Mouse (Mus musculus): ENCODE data around the gene Npas1. TPM values are rescaled to one million over a fixed set of nuclear protein-coding genes. Genes with fewer than 3 reads are reported as not detected.

Npas1 gene
- 0.33 and 0.47 TPM in 2 replicates for polyA plus RNA-seq (2015; fragmentation: Nextera tagmentation; extraction: Ambion mirVana)

GRCm38 (mm10) chr7:16477628-16478027 lies at the start of gene Npas1:
Gene Npas1, minus strand, starts transcription at chr7:16477728.
- no peak for ATAC-seq (ENCODE audit: insufficient number of reproducible peaks, low FRiP score, low TSS enrichment, low read depth)
- peaks cover 51% of the 10 kb centered on the region for H3K27me3 ChIP-seq
- WGBS, result 83% methylated on average over 8 of the region's 8 CpGs
- no peak within 1 kb of the TSS for H3K27ac ChIP-seq (replicated peaks)
- H3K36me3 ChIP-seq, result no peaks in the 10 kb centered on the region
- H3K4me2 ChIP-seq (replicated peaks), result peak within 1 kb of the TSS; percentile 46
- H3K4me1 ChIP-seq, result peaks cover 21% of the 10 kb centered on the region; the same call in 1 of the 2 replicates
- no peaks in the 10 kb centered on the region for H3K9me3 ChIP-seq (replicated peaks)
- H3K9ac ChIP-seq, result no peak within 1 kb of the TSS
- peak within 1 kb of the TSS; percentile 28 for H3K4me3 ChIP-seq (replicated peaks)

GRCm38 (mm10) chr7:16525995-16526394 lies 48.5 kb upstream of the Npas1 start:
- H3K27me3 ChIP-seq, result no peaks in the 10 kb centered on the region
- H3K9ac ChIP-seq, result no peak overlapping the region
- no peak for ATAC-seq (ENCODE audit: insufficient number of reproducible peaks, low FRiP score, low TSS enrichment, low read depth)
- no peak overlapping the region for H3K4me3 ChIP-seq (replicated peaks)
- H3K4me1 ChIP-seq, result peaks cover 4% of the 10 kb centered on the region; the same call in 1 of the 2 replicates
- no peaks in the 10 kb centered on the region for H3K9me3 ChIP-seq (replicated peaks)
- no peak overlapping the region for H3K27ac ChIP-seq (replicated peaks)
- no peak overlapping the region for H3K4me2 ChIP-seq (replicated peaks)
- peaks cover 3% of the 10 kb centered on the region; the same call in 1 of the 2 replicates for H3K36me3 ChIP-seq
- WGBS, result 91% methylated on average over 2 of the region's 2 CpGs

- no peak overlapping the region for H3K9ac ChIP-seq
- H3K27ac ChIP-seq (replicated peaks), result no peak overlapping the region
- ATAC-seq (ENCODE audit: insufficient number of reproducible peaks, low FRiP score, low TSS enrichment, low read depth), result no peak
- no peak overlapping the region for H3K4me3 ChIP-seq (replicated peaks)
- no peaks in the 10 kb centered on the region for H3K9me3 ChIP-seq (replicated peaks)
- H3K4me2 ChIP-seq (replicated peaks), result no peak overlapping the region
- H3K36me3 ChIP-seq, result peaks cover 3% of the 10 kb centered on the region; the same call in 1 of the 2 replicates
- H3K27me3 ChIP-seq, result no peaks in the 10 kb centered on the region
- 64% methylated on average over 3 of the region's 3 CpGs for WGBS
- H3K4me1 ChIP-seq, result peaks cover 4% of the 10 kb centered on the region; the same call in 1 of the 2 replicates
Measured at GRCm38 (mm10) chr7:16525448-16525847, 47.9 kb upstream of the Npas1 start.

GRCm38 (mm10) chr7:16524308-16524707 lies 46.8 kb upstream of the Npas1 start:
- Histone ChIP-seq H3K27me3 (no peaks in the 10 kb centered on the region), H3K9ac (no peak overlapping the region), H3K9me3 (replicated peaks) (no peaks in the 10 kb centered on the region), H3K36me3 (peaks cover 3% of the 10 kb centered on the region; the same call in 1 of the 2 replicates), H3K4me1 (peaks cover 4% of the 10 kb centered on the region; the same call in 1 of the 2 replicates), H3K27ac (replicated peaks) (no peak overlapping the region; the same call in 1 of the 2 replicates), H3K4me2 (replicated peaks) (no peak overlapping the region), H3K4me3 (replicated peaks) (no peak overlapping the region)
- ATAC-seq (ENCODE audit: insufficient number of reproducible peaks, low FRiP score, low TSS enrichment, low read depth), result no peak
- WGBS, result 34% methylated on average over 2 of the region's 2 CpGs

GRCm38 (mm10) chr7:16519310-16519709 lies 41.8 kb upstream of the Npas1 start:
- Histone ChIP-seq H3K27me3 (no peaks in the 10 kb centered on the region), H3K4me2 (replicated peaks) (no peak overlapping the region), H3K36me3 (peaks cover 8% of the 10 kb centered on the region), H3K9me3 (replicated peaks) (no peaks in the 10 kb centered on the region), H3K4me3 (replicated peaks) (no peak overlapping the region), H3K27ac (replicated peaks) (no peak overlapping the region), H3K9ac (no peak overlapping the region), H3K4me1 (peaks cover 2% of the 10 kb centered on the region; the same call in 1 of the 2 replicates)
- 91% methylated on average over 2 of the region's 2 CpGs for WGBS
- ATAC-seq (ENCODE audit: insufficient number of reproducible peaks, low FRiP score, low TSS enrichment, low read depth), result no peak

- no peak for ATAC-seq (ENCODE audit: insufficient number of reproducible peaks, low FRiP score, low TSS enrichment, low read depth)
- 87% methylated on average over 5 of the region's 5 CpGs for WGBS
Measured at GRCm38 (mm10) chr7:16517198-16517597, 39.7 kb upstream of the Npas1 start.

GRCm38 (mm10) chr7:16507284-16507683 lies 29.8 kb upstream of the Npas1 start:
- no peak for ATAC-seq (ENCODE audit: insufficient number of reproducible peaks, low FRiP score, low TSS enrichment, low read depth)
- 17% methylated on average over 3 of the region's 3 CpGs for WGBS

More at GRCm38 (mm10) chr7:16517198-16517597, 39.7 kb upstream of the Npas1 start:
- H3K9ac ChIP-seq, result no peak overlapping the region
- H3K4me1 ChIP-seq, result no peaks in the 10 kb centered on the region
- H3K9me3 ChIP-seq (replicated peaks), result no peaks in the 10 kb centered on the region
- peaks cover 10% of the 10 kb centered on the region for H3K36me3 ChIP-seq
- no peaks in the 10 kb centered on the region for H3K27me3 ChIP-seq
- H3K4me2 ChIP-seq (replicated peaks), result no peak overlapping the region
- no peak overlapping the region for H3K27ac ChIP-seq (replicated peaks)
- H3K4me3 ChIP-seq (replicated peaks), result no peak overlapping the region

GRCm38 (mm10) chr7:16505226-16505593 lies 27.7 kb upstream of the Npas1 start:
- H3K36me3 ChIP-seq, result peaks cover 65% of the 10 kb centered on the region
- no peak overlapping the region for H3K9ac ChIP-seq
- H3K27ac ChIP-seq (replicated peaks), result no peak overlapping the region
- H3K9me3 ChIP-seq (replicated peaks), result no peaks in the 10 kb centered on the region
- no peak for ATAC-seq (ENCODE audit: insufficient number of reproducible peaks, low FRiP score, low TSS enrichment, low read depth)
- no peaks in the 10 kb centered on the region for H3K27me3 ChIP-seq
- H3K4me2 ChIP-seq (replicated peaks), result no peak overlapping the region
- WGBS, result 89% methylated on average over 3 of the region's 3 CpGs
- no peaks in the 10 kb centered on the region for H3K4me1 ChIP-seq
- no peak overlapping the region for H3K4me3 ChIP-seq (replicated peaks)

More at GRCm38 (mm10) chr7:16507284-16507683, 29.8 kb upstream of the Npas1 start:
- Histone ChIP-seq H3K4me1 (no peaks in the 10 kb centered on the region), H3K4me2 (replicated peaks) (no peak overlapping the region), H3K4me3 (replicated peaks) (no peak overlapping the region), H3K27ac (replicated peaks) (no peak overlapping the region), H3K36me3 (peaks cover 67% of the 10 kb centered on the region), H3K27me3 (no peaks in the 10 kb centered on the region), H3K9ac (no peak overlapping the region), H3K9me3 (replicated peaks) (no peaks in the 10 kb centered on the region)

GRCm38 (mm10) chr7:16504573-16505225 lies 27.2 kb upstream of the Npas1 start:
- H3K9me3 ChIP-seq (replicated peaks), result no peaks in the 10 kb centered on the region
- ATAC-seq (ENCODE audit: insufficient number of reproducible peaks, low FRiP score, low TSS enrichment, low read depth), result no peak
- H3K9ac ChIP-seq, result no peak overlapping the region
- 71% methylated on average over 2 of the region's 2 CpGs for WGBS
- no peaks in the 10 kb centered on the region for H3K27me3 ChIP-seq
- H3K4me1 ChIP-seq, result no peaks in the 10 kb centered on the region
- no peak overlapping the region for H3K4me2 ChIP-seq (replicated peaks)
- peaks cover 60% of the 10 kb centered on the region for H3K36me3 ChIP-seq
- no peak overlapping the region for H3K4me3 ChIP-seq (replicated peaks)
- H3K27ac ChIP-seq (replicated peaks), result no peak overlapping the region

GRCm38 (mm10) chr7:16501571-16501970 lies 24.0 kb upstream of the Npas1 start:
- no peak for ATAC-seq (ENCODE audit: insufficient number of reproducible peaks, low FRiP score, low TSS enrichment, low read depth)
- no peaks in the 10 kb centered on the region for H3K9me3 ChIP-seq (replicated peaks)
- H3K36me3 ChIP-seq, result peaks cover 76% of the 10 kb centered on the region
- WGBS, result 94% methylated on average over 4 of the region's 4 CpGs
- H3K4me2 ChIP-seq (replicated peaks), result no peak overlapping the region
- no peaks in the 10 kb centered on the region for H3K27me3 ChIP-seq
- H3K4me1 ChIP-seq, result no peaks in the 10 kb centered on the region
- no peak overlapping the region for H3K9ac ChIP-seq
- no peak overlapping the region for H3K4me3 ChIP-seq (replicated peaks)
- no peak overlapping the region for H3K27ac ChIP-seq (replicated peaks)

GRCm38 (mm10) chr7:16499671-16500104 lies 22.2 kb upstream of the Npas1 start:
- no peak for ATAC-seq (ENCODE audit: insufficient number of reproducible peaks, low FRiP score, low TSS enrichment, low read depth)
- H3K4me3 ChIP-seq (replicated peaks), result no peak overlapping the region
- H3K36me3 ChIP-seq, result peaks cover 74% of the 10 kb centered on the region
- no peaks in the 10 kb centered on the region for H3K4me1 ChIP-seq
- no peaks in the 10 kb centered on the region for H3K27me3 ChIP-seq
- no peak overlapping the region for H3K4me2 ChIP-seq (replicated peaks)
- no peak overlapping the region for H3K9ac ChIP-seq
- no peak overlapping the region for H3K27ac ChIP-seq (replicated peaks)
- WGBS, result 85% methylated on average over 6 of the region's 6 CpGs
- H3K9me3 ChIP-seq (replicated peaks), result no peaks in the 10 kb centered on the region

- H3K9ac ChIP-seq, result no peak overlapping the region
- H3K4me1 ChIP-seq, result no peaks in the 10 kb centered on the region
- H3K36me3 ChIP-seq, result peaks cover 43% of the 10 kb centered on the region
- ATAC-seq (ENCODE audit: insufficient number of reproducible peaks, low FRiP score, low TSS enrichment, low read depth), result no peak
- no peaks in the 10 kb centered on the region for H3K9me3 ChIP-seq (replicated peaks)
- no peak overlapping the region for H3K27ac ChIP-seq (replicated peaks)
- no peak overlapping the region for H3K4me3 ChIP-seq (replicated peaks)
- no peak overlapping the region for H3K4me2 ChIP-seq (replicated peaks)
- 79% methylated on average over 3 of the region's 3 CpGs for WGBS
- no peaks in the 10 kb centered on the region for H3K27me3 ChIP-seq
Measured at GRCm38 (mm10) chr7:16496260-16496659, 18.7 kb upstream of the Npas1 start.
